Mouse (Mus musculus) MEL (cell line): ENCODE measurements around the gene Manba. TPM values are rescaled to one million over a fixed set of nuclear protein-coding genes. Genes with fewer than 3 reads are reported as not detected.
"Not testable (repeated sequence)": the region's sequence is repeated elsewhere in the genome, so short reads cannot be mapped to it uniquely, and the experiment has no call there.

Source experiments
- DNase-seq: peaks from one replicate; pipeline ENCODE4 v3.0.0; 2011; ENCODE audit warnings: low read depth, low spot score
- H3K27ac ChIP-seq: 2 replicates; pipeline ENCODE4 v1.5.1; 2012; ENCODE audit warnings: low read depth, mild to moderate bottlenecking, control low read depth, low read length, moderate library complexity; ENCODE audit not compliant: control insufficient read depth
- H3K27me3 ChIP-seq, 2 experiments: fragments of 150-350 bp in 1 of 2; sonication (generic) in 1 of 2; 2 replicates each; pipeline ENCODE4 v1.6.1; 2012; ENCODE audit warnings: low read length in 2 of 2, mild to moderate bottlenecking in 2 of 2, improper control_type of control experiment in 1 of 2, moderate library complexity in 1 of 2; ENCODE audit not compliant: insufficient read depth in 2 of 2, control insufficient read depth in 1 of 2
- H3K36me3 ChIP-seq, 2 experiments: 2 replicates each; pipeline ENCODE4 v1.6.1; 2012 to 2014; ENCODE audit warnings: low read length in 2 of 2, improper control_type of control experiment in 1 of 2, inconsistent platforms in 1 of 2, mild to moderate bottlenecking in 1 of 2; ENCODE audit not compliant: insufficient read depth in 2 of 2, control insufficient read depth in 1 of 2
- H3K4me1 ChIP-seq, 2 experiments: fragments of 150-350 bp in 1 of 2; sonication (generic) in 1 of 2; 2 replicates each; pipeline ENCODE4 v1.6.1; 2012; ENCODE audit warnings: low read length in 2 of 2, improper control_type of control experiment in 1 of 2, mild to moderate bottlenecking in 1 of 2; ENCODE audit not compliant: insufficient read depth in 2 of 2, control insufficient read depth in 1 of 2
- H3K4me3 ChIP-seq, 2 experiments: fragments of 150-350 bp in 1 of 2; sonication (generic) in 1 of 2; 2 replicates each; pipeline ENCODE4 v1.5.1; 2012; ENCODE audit warnings: low read depth in 2 of 2, low read length in 2 of 2, mild to moderate bottlenecking in 2 of 2, moderate library complexity in 2 of 2, control low read depth in 1 of 2, improper control_type of control experiment in 1 of 2; ENCODE audit not compliant: control insufficient read depth in 1 of 2, insufficient read depth in 1 of 2
- H3K79me2 ChIP-seq: 2 replicates; pipeline ENCODE4 v1.6.1; 2012; ENCODE audit warnings: mild to moderate bottlenecking, low read length, moderate library complexity; ENCODE audit not compliant: control insufficient read depth, poor library complexity, insufficient read depth
- H3K9ac ChIP-seq: 2 replicates; pipeline ENCODE4 v1.6.1; 2012; ENCODE audit warnings: low read depth, mild to moderate bottlenecking, control low read depth, low read length, moderate library complexity; ENCODE audit not compliant: control insufficient read depth, poor library complexity, severe bottlenecking
- H3K9me3 ChIP-seq: fragments of 150-350 bp; sonication (generic); replicated peaks from 2 replicates; pipeline ENCODE4 v1.6.1; 2012; ENCODE audit warnings: mild to moderate bottlenecking, low read length, improper control_type of control experiment, moderate library complexity; ENCODE audit not compliant: insufficient read depth
- BHLHE40 ChIP-seq: IDR thresholded peaks from 2 replicates; pipeline ENCODE4 v1.6.1; 2012; ENCODE audit warnings: low read depth, mild to moderate bottlenecking, inconsistent platforms, low read length, improper control_type of control experiment, borderline replicate concordance
- CHD1 ChIP-seq: IDR thresholded peaks from 2 replicates; pipeline ENCODE4 v1.6.1; 2012; ENCODE audit warnings: low read depth, mild to moderate bottlenecking, inconsistent platforms, low read length, improper control_type of control experiment
- CHD2 ChIP-seq: IDR thresholded peaks from 2 replicates; pipeline ENCODE4 v1.6.1; 2011; ENCODE audit warnings: low read length, improper control_type of control experiment
- E2F4 ChIP-seq: IDR thresholded peaks from 2 replicates; pipeline ENCODE4 v1.6.1; 2011; ENCODE audit warnings: low read depth, low read length, improper control_type of control experiment, borderline replicate concordance
- ETS1 ChIP-seq: IDR thresholded peaks from 2 replicates; pipeline ENCODE4 v1.6.1; 2012; ENCODE audit warnings: low read depth, mild to moderate bottlenecking, inconsistent platforms, low read length, improper control_type of control experiment, moderate library complexity
- GATA1 ChIP-seq: IDR thresholded peaks from 2 replicates; pipeline ENCODE4 v1.6.1; 2011; ENCODE audit warnings: low read depth, low read length, improper control_type of control experiment
- JUND ChIP-seq: IDR thresholded peaks from 2 replicates; pipeline ENCODE4 v1.6.1; 2011; ENCODE audit warnings: low read depth, mild to moderate bottlenecking, improper control_type of control experiment, low read length
- MAFK ChIP-seq: IDR thresholded peaks from 2 replicates; pipeline ENCODE4 v1.6.1; 2011; ENCODE audit warnings: low read depth, mild to moderate bottlenecking, low read length, improper control_type of control experiment, borderline replicate concordance
- MAZ ChIP-seq: IDR thresholded peaks from 2 replicates; pipeline ENCODE4 v1.6.1; 2012; ENCODE audit warnings: low read depth, mild to moderate bottlenecking, inconsistent platforms, low read length, improper control_type of control experiment
- MEF2A ChIP-seq: IDR thresholded peaks from 2 replicates; pipeline ENCODE4 v1.6.1; 2014; ENCODE audit warnings: low read depth, mild to moderate bottlenecking, inconsistent platforms, low read length, improper control_type of control experiment; ENCODE audit not compliant: poor library complexity, insufficient replicate concordance, severe bottlenecking; ENCODE audit errors: extremely low read depth
- NELFE ChIP-seq: IDR thresholded peaks from 2 replicates; pipeline ENCODE4 v1.6.1; 2011; ENCODE audit warnings: low read depth, low read length, improper control_type of control experiment
- NRF1 ChIP-seq: IDR thresholded peaks from 2 replicates; pipeline ENCODE4 v1.6.1; 2014; ENCODE audit warnings: low read depth, mild to moderate bottlenecking, inconsistent platforms, low read length, improper control_type of control experiment, moderate library complexity; ENCODE audit not compliant: poor library complexity, insufficient read depth, severe bottlenecking
- POLR2A ChIP-seq, 2 experiments: IDR thresholded peaks; 2 replicates each; pipeline ENCODE4 v1.6.1; 2011 to 2012; ENCODE audit warnings: low read length in 2 of 2, mild to moderate bottlenecking in 2 of 2, control low read depth in 1 of 2, improper control_type of control experiment in 1 of 2, low read depth in 1 of 2, moderate library complexity in 1 of 2; ENCODE audit not compliant: control insufficient read depth in 1 of 2, insufficient read depth in 1 of 2, poor library complexity in 1 of 2
- POLR2AphosphoS2 ChIP-seq: IDR thresholded peaks from 2 replicates; pipeline ENCODE4 v1.6.1; 2011; ENCODE audit warnings: low read length, improper control_type of control experiment
- POLR2AphosphoS5 ChIP-seq: IDR thresholded peaks from 2 replicates; pipeline ENCODE4 v1.6.1; 2012; ENCODE audit warnings: low read depth, borderline replicate concordance, mild to moderate bottlenecking, inconsistent platforms, low read length, moderate library complexity, mixed read lengths
- RAD21 ChIP-seq: IDR thresholded peaks from 2 replicates; pipeline ENCODE4 v1.6.1; 2011; ENCODE audit warnings: mild to moderate bottlenecking, low read depth, low read length, improper control_type of control experiment
- RCOR1 ChIP-seq: IDR thresholded peaks from 2 replicates; pipeline ENCODE4 v1.6.1; 2012; ENCODE audit warnings: low read depth, mild to moderate bottlenecking, inconsistent platforms, low read length, improper control_type of control experiment
- SIN3A ChIP-seq: IDR thresholded peaks from 2 replicates; pipeline ENCODE4 v1.6.1; 2012; ENCODE audit warnings: low read length, improper control_type of control experiment, inconsistent platforms
- SMC3 ChIP-seq: IDR thresholded peaks from 2 replicates; pipeline ENCODE4 v1.6.1; 2011; ENCODE audit warnings: low read depth, low read length, improper control_type of control experiment
- TAL1 ChIP-seq: IDR thresholded peaks from 2 replicates; pipeline ENCODE4 v1.6.1; 2012; ENCODE audit warnings: mild to moderate bottlenecking, inconsistent platforms, low read length, moderate library complexity, mixed read lengths
- TBP ChIP-seq: IDR thresholded peaks from 2 replicates; pipeline ENCODE4 v1.8.0; 2011; ENCODE audit warnings: low read depth, low read length, improper control_type of control experiment
- TCF12 ChIP-seq: IDR thresholded peaks from 2 replicates; pipeline ENCODE4 v1.6.1; 2014; ENCODE audit warnings: low read depth, mild to moderate bottlenecking, inconsistent platforms, low read length, improper control_type of control experiment, moderate library complexity
- USF1 ChIP-seq: IDR thresholded peaks from 2 replicates; pipeline ENCODE4 v1.6.1; 2014; ENCODE audit warnings: low read depth, mild to moderate bottlenecking, inconsistent platforms, low read length, improper control_type of control experiment, moderate library complexity
- ZMIZ1 ChIP-seq: IDR thresholded peaks from 2 replicates; pipeline ENCODE4 v1.6.1; 2012; ENCODE audit warnings: low read depth, mild to moderate bottlenecking, inconsistent platforms, low read length, improper control_type of control experiment, moderate library complexity
- polyA plus RNA-seq, 2 experiments: library from polyadenylated mRNA; stranded (reverse) in 1 of 2; unstranded in 1 of 2; fragments of >175 nt in 1 of 2; fragments of >200 nt in 1 of 2; gene quantifications; 2 replicates each; pipeline versions ENCODE4 v1.2.1 to v1.2.4; 2012; ENCODE audit warnings: low replicate concordance in 2 of 2, low read depth in 1 of 2; ENCODE audit not compliant: insufficient read length in 2 of 2, insufficient read depth in 1 of 2, missing spikeins in 1 of 2
- total RNA-seq: library from RNA; depleted of rRNA; stranded (reverse); fragments of 300-350 nt; gene quantifications from 2 replicates; pipeline ENCODE4 v1.2.3, GENCODE M21; 2012

The Manba gene
- total and polyA plus RNA-seq, 3 experiments: 8.1 to 10.6 TPM; not detected in 1

DNA sequence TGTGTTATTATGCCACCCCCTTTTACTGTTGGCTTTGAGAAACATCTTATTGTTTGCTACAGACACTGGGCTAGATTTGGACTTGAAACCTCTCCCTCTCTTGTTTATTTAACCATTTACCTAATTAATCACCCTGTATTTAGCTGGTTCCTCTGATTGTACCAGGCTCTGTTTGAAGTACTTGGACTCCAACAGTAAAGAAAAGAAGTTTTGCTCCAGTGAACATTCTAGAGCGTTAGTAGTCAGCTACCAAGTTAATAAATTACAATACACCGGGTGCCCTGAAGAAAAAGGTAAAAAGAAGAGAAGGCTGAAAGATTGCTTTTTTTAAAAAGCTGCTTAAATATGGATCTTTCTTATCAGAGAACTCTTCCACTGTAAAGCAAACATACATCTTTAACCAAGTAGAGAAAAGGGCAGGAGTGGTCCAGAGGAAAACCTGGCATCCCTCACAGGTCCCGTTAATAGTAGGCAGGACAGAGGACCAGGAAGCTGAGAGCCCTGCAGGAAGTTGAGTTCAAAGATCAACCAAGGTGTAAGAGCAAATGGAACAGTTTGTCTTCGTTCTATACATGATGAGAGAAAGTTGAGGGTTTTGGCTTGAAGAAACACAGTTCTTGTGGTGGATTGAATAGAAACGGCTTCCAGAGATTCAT lies 4.6 kb downstream of the Manba start:
- Histone ChIP-seq H3K36me3 (peaks cover 0 to 2% of the 10 kb centered on the region in 2 experiments; a peak in 1 of 4 replicates), H3K9ac (no peak overlapping the region), H3K4me3 (no peak overlapping the region), H3K27me3 (no peaks in the 10 kb centered on the region), H3K4me1 (peaks cover 3 to 5% of the 10 kb centered on the region in 2 experiments), H3K79me2 (no peaks in the 10 kb centered on the region; the same call in 1 of the 2 replicates), H3K27ac (no peak overlapping the region), H3K9me3 (no peaks in the 10 kb centered on the region)
- TF ChIP-seq SIN3A (no peak), POLR2AphosphoS5 (no peak), MAFK (no peak), CHD1 (no peak), USF1 (no peak), E2F4 (no peak), BHLHE40 (no peak), MEF2A (no peak), TAL1 (no peak), ZMIZ1 (no peak), CHD2 (no peak)
- no peak for DNase-seq

DNA sequence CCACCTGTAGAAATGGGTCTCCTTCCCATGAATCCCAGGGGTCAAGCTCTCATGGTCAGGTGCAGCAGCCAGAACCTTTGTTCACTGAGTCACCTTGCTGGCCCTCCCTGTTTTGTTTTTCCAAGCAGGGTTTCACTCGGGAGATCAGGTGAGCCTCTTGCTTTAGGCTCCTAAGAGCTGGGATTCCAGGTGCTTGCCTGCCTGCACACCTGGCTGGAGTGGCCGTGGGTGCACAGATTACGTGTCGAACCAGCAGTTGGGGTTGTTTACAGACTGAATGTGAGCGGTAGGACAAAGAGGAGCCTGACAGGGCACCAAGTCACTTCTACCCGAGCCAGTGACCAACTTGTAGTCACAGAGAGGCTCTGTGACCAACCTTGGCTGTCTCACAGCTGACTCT lies 5.7 kb downstream of the Manba start:
- H3K27me3 ChIP-seq: no peaks in the 10 kb centered on the region
- DNase-seq: no peak
- no peak overlapping the region for H3K4me3 ChIP-seq
- H3K27ac ChIP-seq: no peak overlapping the region
- TF ChIP-seq MAFK (no peak), NRF1 (no peak), JUND (no peak), TCF12 (no peak), RAD21 (no peak), CHD2 (no peak), MAZ (no peak), POLR2AphosphoS2 (no peak), BHLHE40 (no peak), TBP (no peak), NELFE (no peak), MEF2A (no peak), POLR2A (IDR thresholded peaks at IDR 0.05; ENCODE audit: control insufficient read depth in 1 of 2, insufficient read depth in 1 of 2, low read depth in 1 of 2, low read length in 2 of 2, poor library complexity in 1 of 2) (no peak), ZMIZ1 (no peak), RCOR1 (no peak), GATA1 (no peak), SMC3 (no peak), CHD1 (no peak), ETS1 (no peak)
- no peaks in the 10 kb centered on the region for H3K79me2 ChIP-seq
- peaks cover 0 to 2% of the 10 kb centered on the region in 2 experiments; a peak in 1 of 4 replicates for H3K36me3 ChIP-seq
- no peaks in the 10 kb centered on the region for H3K9me3 ChIP-seq
- H3K9ac ChIP-seq: no peak overlapping the region
- H3K4me1 ChIP-seq: peaks cover 2 to 5% of the 10 kb centered on the region in 2 experiments; a peak in 2 of 4 replicates

DNA sequence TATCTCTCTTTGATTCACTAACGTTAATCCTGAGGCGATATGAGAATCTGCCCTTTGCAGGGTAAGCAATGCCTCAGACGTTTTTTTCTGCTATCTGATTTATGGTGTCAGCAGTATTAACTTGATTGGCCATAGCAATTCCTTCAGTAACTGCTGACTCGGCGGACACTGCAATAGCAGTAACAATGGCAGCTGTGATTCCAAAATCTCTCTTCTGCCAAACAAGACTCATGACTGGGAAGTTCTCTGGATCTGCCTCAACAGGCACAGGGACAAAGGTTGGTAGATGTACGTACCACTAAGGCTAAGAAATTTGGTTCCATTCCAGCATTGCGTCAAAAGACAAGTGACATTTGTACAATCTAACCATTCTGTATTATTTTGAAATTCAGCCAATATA lies 7.9 kb downstream of the Manba start:
- H3K27ac ChIP-seq, H3K9ac ChIP-seq, H3K4me1 ChIP-seq, H3K4me3 ChIP-seq, DNase-seq, H3K27me3 ChIP-seq, H3K9me3 ChIP-seq, H3K36me3 ChIP-seq, H3K79me2 ChIP-seq: not testable (repeated sequence)
